Mouse (Mus musculus): ENCODE data around the gene Nsd1. TPM values are rescaled to one million over a fixed set of nuclear protein-coding genes. Genes with fewer than 3 reads are reported as not detected.

Nsd1 gene
- total RNA-seq, 2 experiments from 2014 or later: 84.2 to 105 TPM

Other genes with a start within 250 kb of the Nsd1 start
- gene Hk3, start 188.4 kb upstream of the Nsd1 start, total RNA-seq (2014; fragmentation: Nextera tagmentation): 190 and 234 TPM in 2 replicates
- 194 and 218 TPM in 2 replicates for gene Hk3, start 188.4 kb upstream of the Nsd1 start, total RNA-seq (2017)
- 40.7 and 43.8 TPM in 2 replicates for gene Uimc1, start 109.5 kb upstream of the Nsd1 start, total RNA-seq (2014; fragmentation: Nextera tagmentation)
- 60.8 and 64.3 TPM in 2 replicates for gene Uimc1, start 109.5 kb upstream of the Nsd1 start, total RNA-seq (2017)
- gene Zfp346, start 104.5 kb upstream of the Nsd1 start, total RNA-seq (2014; fragmentation: Nextera tagmentation): 12.3 and 36.2 TPM in 2 replicates
- 5.3 and 8.4 TPM in 2 replicates for gene Zfp346, start 104.5 kb upstream of the Nsd1 start, total RNA-seq (2017)
- not detected in 2 replicates for gene Gm17617, start 76.2 kb upstream of the Nsd1 start, total RNA-seq (2014; fragmentation: Nextera tagmentation)
- not detected in 2 replicates for gene Gm17617, start 76.2 kb upstream of the Nsd1 start, total RNA-seq (2017)
- gene Fgfr4, start 57.1 kb upstream of the Nsd1 start, total RNA-seq (2014; fragmentation: Nextera tagmentation): not detected in 2 replicates
- not detected in 2 replicates for gene Fgfr4, start 57.1 kb upstream of the Nsd1 start, total RNA-seq (2017)
- gene Prelid1, start 110.7 kb downstream of the Nsd1 start, total RNA-seq (2014; fragmentation: Nextera tagmentation): 248 and 296 TPM in 2 replicates
- 111 and 115 TPM in 2 replicates for gene Prelid1, start 110.7 kb downstream of the Nsd1 start, total RNA-seq (2017)
- 87.6 and 100 TPM in 2 replicates for gene Rab24, start 112.2 kb downstream of the Nsd1 start, total RNA-seq (2014; fragmentation: Nextera tagmentation)
- 34.3 and 37.4 TPM in 2 replicates for gene Rab24, start 112.2 kb downstream of the Nsd1 start, total RNA-seq (2017)
- 1.3 and 2.0 TPM in 2 replicates for gene Mxd3, start 120.0 kb downstream of the Nsd1 start, total RNA-seq (2014; fragmentation: Nextera tagmentation)
- 3.8 and 4.7 TPM in 2 replicates for gene Mxd3, start 120.0 kb downstream of the Nsd1 start, total RNA-seq (2017)
- 150 and 177 TPM in 2 replicates for gene Lman2, start 153.0 kb downstream of the Nsd1 start, total RNA-seq (2014; fragmentation: Nextera tagmentation)
- gene Lman2, start 153.0 kb downstream of the Nsd1 start, total RNA-seq (2017): 128 and 145 TPM in 2 replicates
- gene Rgs14, start 159.9 kb downstream of the Nsd1 start, total RNA-seq (2014; fragmentation: Nextera tagmentation): 12.8 and 16.4 TPM in 2 replicates
- 7.0 and 8.8 TPM in 2 replicates for gene Rgs14, start 159.9 kb downstream of the Nsd1 start, total RNA-seq (2017)
- not detected in 2 replicates for gene Slc34a1, start 188.4 kb downstream of the Nsd1 start, total RNA-seq (2014; fragmentation: Nextera tagmentation)
- 0.56 TPM in 1 of 2 replicates, not detected in the other for gene Slc34a1, start 188.4 kb downstream of the Nsd1 start, total RNA-seq (2017)
- gene Pfn3, start 205.4 kb downstream of the Nsd1 start, total RNA-seq (2014; fragmentation: Nextera tagmentation): not detected in 2 replicates
- not detected in 2 replicates for gene Pfn3, start 205.4 kb downstream of the Nsd1 start, total RNA-seq (2017)
- not detected in 2 replicates for gene F12, start 217.0 kb downstream of the Nsd1 start, total RNA-seq (2014; fragmentation: Nextera tagmentation)
- not detected in 2 replicates for gene F12, start 217.0 kb downstream of the Nsd1 start, total RNA-seq (2017)
- 56.7 and 62.4 TPM in 2 replicates for gene Grk6, start 235.3 kb downstream of the Nsd1 start, total RNA-seq (2014; fragmentation: Nextera tagmentation)
- 64.8 and 67.5 TPM in 2 replicates for gene Grk6, start 235.3 kb downstream of the Nsd1 start, total RNA-seq (2017)

Measured in granulocyte monocyte progenitor cell, adult 5-6 weeks (primary cell).